Mouse (Mus musculus): Measurements from ENCODE around the gene Pzp. TPM values are rescaled to one million over a fixed set of nuclear protein-coding genes. Genes with fewer than 3 reads are reported as not detected.

Pzp gene
- polyA plus RNA-seq, 1 experiment from 2014 or later, result 0.47 TPM

DNA sequence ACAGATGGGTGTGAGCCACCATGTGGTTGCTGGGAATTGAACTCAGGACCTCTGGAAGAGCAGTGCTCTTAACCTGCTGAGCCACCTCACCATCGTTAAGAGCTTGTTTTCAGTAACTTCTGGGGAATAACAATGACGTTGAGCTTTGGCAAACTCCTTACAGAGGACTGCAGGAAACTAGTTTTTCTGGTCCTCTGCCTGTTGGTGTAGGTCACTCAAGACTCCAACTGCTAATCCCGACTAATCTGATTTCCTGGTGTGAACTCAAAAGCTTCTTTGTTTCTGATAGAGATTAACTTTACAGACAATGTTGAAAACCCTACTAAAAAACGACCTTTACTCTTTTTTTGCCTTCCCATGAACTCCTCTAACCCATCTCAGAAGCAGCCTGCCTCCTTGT, 49.0 kb downstream of the Pzp start:
- peaks cover 7% of the 10 kb centered on the region; the same call in 1 of the 2 replicates for H3K4me1 ChIP-seq
- WGBS, result 39% methylated on average over 4 of the region's 4 CpGs
- no peak for ATAC-seq (ENCODE audit: low FRiP score)
- no peak overlapping the region for H3K27ac ChIP-seq (replicated peaks)
- H3K4me3 ChIP-seq (replicated peaks), result no peak overlapping the region
- no peaks in the 10 kb centered on the region for H3K36me3 ChIP-seq
- no peak overlapping the region for H3K9ac ChIP-seq (replicated peaks)
- no peak overlapping the region for H3K4me2 ChIP-seq
- H3K9me3 ChIP-seq (replicated peaks), result no peaks in the 10 kb centered on the region
- H3K27me3 ChIP-seq (replicated peaks), result no peaks in the 10 kb centered on the region

DNA sequence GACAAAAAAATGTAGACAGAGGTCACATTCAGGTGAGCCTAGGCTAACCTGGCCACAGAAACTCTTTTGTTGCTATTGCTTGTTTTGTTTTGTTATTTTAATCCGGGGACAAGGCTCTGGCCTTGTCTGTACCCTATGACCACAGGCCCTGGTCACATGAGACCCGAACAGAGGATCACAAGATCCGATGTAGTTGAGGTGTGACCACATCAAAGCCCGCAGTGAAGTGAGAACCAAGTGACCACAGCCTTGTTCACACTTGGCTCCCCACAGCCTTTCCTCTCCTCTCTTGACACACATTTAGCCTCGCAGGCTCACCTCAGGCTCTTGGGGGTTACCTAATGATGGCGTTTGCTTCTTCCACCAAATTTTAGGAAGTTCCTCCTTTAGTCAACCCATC, 52.4 kb downstream of the Pzp start:
- Histone ChIP-seq H3K27ac (replicated peaks) (no peak overlapping the region), H3K4me2 (no peak overlapping the region), H3K27me3 (replicated peaks) (no peaks in the 10 kb centered on the region), H3K9me3 (replicated peaks) (no peaks in the 10 kb centered on the region), H3K9ac (replicated peaks) (no peak overlapping the region), H3K4me3 (replicated peaks) (no peak overlapping the region), H3K36me3 (no peaks in the 10 kb centered on the region), H3K4me1 (no peaks in the 10 kb centered on the region)
- ATAC-seq (ENCODE audit: low FRiP score), result no peak
- 94% methylated on average over 6 of the region's 6 CpGs for WGBS

DNA sequence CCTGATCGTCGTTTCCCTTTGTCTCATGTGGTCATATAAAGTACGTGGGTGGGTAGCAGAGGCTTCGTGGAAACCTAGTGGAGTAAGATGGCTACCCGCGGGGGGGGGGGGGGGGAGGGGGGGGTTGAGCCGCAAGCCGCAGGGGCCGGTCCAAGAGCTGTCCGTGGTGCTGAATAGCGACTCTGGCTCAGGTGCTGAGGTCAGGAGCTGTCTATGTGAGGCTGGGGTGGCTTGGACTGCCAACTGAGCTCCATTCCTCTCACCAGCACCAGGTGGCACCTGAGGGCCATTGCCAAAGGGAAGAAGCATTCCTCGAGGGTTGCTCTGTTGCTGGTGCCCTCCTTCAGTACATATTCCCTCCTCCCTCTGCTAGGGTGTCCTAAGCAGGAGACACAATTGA, 57.1 kb downstream of the Pzp start:
- H3K27ac ChIP-seq (replicated peaks), result no peak overlapping the region
- ATAC-seq (ENCODE audit: low FRiP score), result no peak
- no peak overlapping the region for H3K4me2 ChIP-seq
- H3K36me3 ChIP-seq, result no peaks in the 10 kb centered on the region
- 7% methylated on average over 8 of the region's 12 CpGs for WGBS
- H3K27me3 ChIP-seq (replicated peaks), result no peaks in the 10 kb centered on the region
- H3K4me1 ChIP-seq, result no peaks in the 10 kb centered on the region
- H3K9me3 ChIP-seq (replicated peaks), result no peaks in the 10 kb centered on the region
- no peak overlapping the region for H3K4me3 ChIP-seq (replicated peaks)
- no peak overlapping the region for H3K9ac ChIP-seq (replicated peaks)

DNA sequence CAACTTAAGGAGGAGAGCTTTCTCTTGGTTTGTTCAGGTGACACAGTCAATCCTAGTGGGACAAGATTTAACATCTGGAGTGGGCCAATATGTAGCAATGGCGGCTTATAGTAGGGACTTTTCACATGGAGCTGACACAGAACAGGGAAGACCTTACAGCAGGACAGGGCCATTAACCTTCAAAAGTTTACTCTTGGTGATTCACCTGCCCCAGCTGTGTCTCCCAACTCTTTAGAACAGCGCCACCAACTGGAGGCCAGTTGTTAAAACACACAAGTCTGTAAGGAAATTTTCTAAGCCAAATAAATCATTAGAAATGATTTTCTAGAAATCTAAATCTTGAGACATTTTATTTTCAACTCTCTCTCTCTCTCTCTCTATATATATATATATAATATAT, 59.2 kb downstream of the Pzp start:
- no peak for ATAC-seq (ENCODE audit: low FRiP score)
- no peaks in the 10 kb centered on the region for H3K27me3 ChIP-seq (replicated peaks)
- 53% methylated on average over 2 of the region's 2 CpGs for WGBS

DNA sequence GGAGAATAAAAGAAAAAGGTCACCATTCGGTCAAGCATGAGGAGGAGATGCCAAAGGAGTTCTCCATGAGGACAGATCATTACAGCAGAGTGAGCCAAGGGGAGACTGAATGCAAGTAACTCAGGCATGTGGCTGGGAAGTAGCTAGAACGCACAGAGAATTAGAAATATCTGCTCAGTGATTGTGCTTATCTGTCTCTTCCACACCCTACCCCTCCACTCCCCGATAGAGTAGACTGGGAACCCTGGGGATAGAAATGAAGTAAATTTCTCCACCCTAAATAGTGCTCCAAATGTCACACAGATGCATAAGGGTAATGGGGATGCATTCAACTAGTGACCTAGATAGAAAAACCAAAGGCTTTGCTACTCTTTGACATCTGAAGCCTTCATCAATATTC, 60.0 kb downstream of the Pzp start:
- H3K4me2 ChIP-seq, result no peak overlapping the region
- H3K27me3 ChIP-seq (replicated peaks), result no peaks in the 10 kb centered on the region
- no peak for ATAC-seq (ENCODE audit: low FRiP score)
- no peaks in the 10 kb centered on the region for H3K9me3 ChIP-seq (replicated peaks)
- H3K9ac ChIP-seq (replicated peaks), result no peak overlapping the region
- 61% methylated on average over 3 of the region's 3 CpGs for WGBS
- H3K36me3 ChIP-seq, result no peaks in the 10 kb centered on the region
- H3K4me1 ChIP-seq, result no peaks in the 10 kb centered on the region
- no peak overlapping the region for H3K4me3 ChIP-seq (replicated peaks)
- H3K27ac ChIP-seq (replicated peaks), result no peak overlapping the region

More for the DNA sequence above, 59.2 kb downstream of the Pzp start:
- Histone ChIP-seq H3K9ac (replicated peaks) (no peak overlapping the region), H3K36me3 (no peaks in the 10 kb centered on the region), H3K4me3 (replicated peaks) (no peak overlapping the region), H3K4me2 (no peak overlapping the region), H3K27ac (replicated peaks) (no peak overlapping the region), H3K4me1 (no peaks in the 10 kb centered on the region), H3K9me3 (replicated peaks) (no peaks in the 10 kb centered on the region)

DNA sequence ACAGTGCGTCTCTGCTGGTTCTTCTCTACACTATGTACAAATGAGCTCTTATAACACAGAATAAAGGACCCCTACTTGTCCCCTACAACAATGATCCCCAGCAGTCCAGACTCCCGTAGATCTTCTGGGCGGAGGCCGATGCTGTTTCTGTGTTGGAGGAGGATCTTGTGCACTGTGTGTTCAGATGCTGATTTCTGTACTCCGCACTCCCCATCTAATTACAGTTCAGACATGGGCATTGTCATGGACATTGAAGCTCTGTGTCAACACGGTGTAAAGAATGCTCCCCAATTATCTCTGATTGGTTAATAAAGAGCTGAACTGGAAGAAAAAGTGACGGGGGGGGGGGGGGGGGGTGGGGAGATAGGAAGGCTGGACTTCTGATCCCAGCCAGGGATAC, 60.5 kb downstream of the Pzp start:
- WGBS, result 43% methylated on average over 7 of the region's 7 CpGs
- Histone ChIP-seq H3K9ac (replicated peaks) (no peak overlapping the region), H3K4me1 (no peaks in the 10 kb centered on the region), H3K9me3 (replicated peaks) (no peaks in the 10 kb centered on the region), H3K36me3 (no peaks in the 10 kb centered on the region), H3K4me2 (no peak overlapping the region), H3K4me3 (replicated peaks) (no peak overlapping the region), H3K27me3 (replicated peaks) (no peaks in the 10 kb centered on the region), H3K27ac (replicated peaks) (no peak overlapping the region)
- no peak for ATAC-seq (ENCODE audit: low FRiP score)

DNA sequence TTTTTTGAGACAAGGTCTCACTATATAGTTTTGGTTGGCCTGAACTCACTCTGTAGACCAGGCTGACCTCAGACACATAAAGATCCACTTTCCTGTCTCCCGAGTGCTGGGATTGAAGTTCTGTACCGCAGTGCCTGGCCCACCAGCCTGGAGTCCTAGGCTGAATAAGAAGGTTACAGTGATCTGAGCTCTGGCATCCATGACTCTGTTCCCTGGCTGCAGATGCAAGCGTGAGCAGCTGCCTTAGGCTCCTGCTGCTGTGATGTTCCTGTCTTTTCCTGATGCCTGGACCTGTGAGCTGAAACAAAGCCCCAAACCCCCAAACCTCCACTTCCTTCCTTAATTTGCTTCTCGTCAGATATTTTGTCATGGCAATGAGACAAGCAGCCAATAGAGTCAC, 61.5 kb downstream of the Pzp start:
- no peak overlapping the region for H3K4me2 ChIP-seq
- no peak overlapping the region for H3K9ac ChIP-seq (replicated peaks)
- no peak for ATAC-seq (ENCODE audit: low FRiP score)
- no peaks in the 10 kb centered on the region for H3K9me3 ChIP-seq (replicated peaks)
- 86% methylated on average over 4 of the region's 4 CpGs for WGBS
- H3K36me3 ChIP-seq, result no peaks in the 10 kb centered on the region
- H3K27me3 ChIP-seq (replicated peaks), result no peaks in the 10 kb centered on the region
- no peak overlapping the region for H3K27ac ChIP-seq (replicated peaks)
- no peaks in the 10 kb centered on the region for H3K4me1 ChIP-seq
- H3K4me3 ChIP-seq (replicated peaks), result no peak overlapping the region

DNA sequence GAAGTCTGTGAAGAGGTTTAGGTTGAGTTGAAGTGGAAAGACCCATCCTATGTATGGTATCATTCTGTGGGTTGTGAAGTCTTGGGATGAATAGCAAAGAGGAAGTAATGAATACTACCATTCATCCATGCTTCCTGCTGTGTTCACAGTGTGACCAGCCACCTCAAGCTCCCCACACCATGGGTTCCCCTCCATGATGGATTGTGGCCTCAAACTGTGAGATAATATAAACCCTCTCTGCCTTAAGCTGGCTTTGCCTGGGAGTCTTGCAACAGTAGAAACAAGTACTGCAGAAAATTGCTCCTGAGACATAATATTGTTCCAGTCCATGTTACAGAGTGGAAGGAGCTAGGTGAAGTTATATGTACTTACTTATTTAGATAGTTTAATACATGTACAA, 64.9 kb downstream of the Pzp start:
- Histone ChIP-seq H3K27ac (replicated peaks) (no peak overlapping the region), H3K36me3 (no peaks in the 10 kb centered on the region), H3K9me3 (replicated peaks) (no peaks in the 10 kb centered on the region), H3K9ac (replicated peaks) (no peak overlapping the region), H3K4me1 (no peaks in the 10 kb centered on the region), H3K4me2 (no peak overlapping the region), H3K4me3 (replicated peaks) (no peak overlapping the region), H3K27me3 (replicated peaks) (no peaks in the 10 kb centered on the region)
- no peak for ATAC-seq (ENCODE audit: low FRiP score)

DNA sequence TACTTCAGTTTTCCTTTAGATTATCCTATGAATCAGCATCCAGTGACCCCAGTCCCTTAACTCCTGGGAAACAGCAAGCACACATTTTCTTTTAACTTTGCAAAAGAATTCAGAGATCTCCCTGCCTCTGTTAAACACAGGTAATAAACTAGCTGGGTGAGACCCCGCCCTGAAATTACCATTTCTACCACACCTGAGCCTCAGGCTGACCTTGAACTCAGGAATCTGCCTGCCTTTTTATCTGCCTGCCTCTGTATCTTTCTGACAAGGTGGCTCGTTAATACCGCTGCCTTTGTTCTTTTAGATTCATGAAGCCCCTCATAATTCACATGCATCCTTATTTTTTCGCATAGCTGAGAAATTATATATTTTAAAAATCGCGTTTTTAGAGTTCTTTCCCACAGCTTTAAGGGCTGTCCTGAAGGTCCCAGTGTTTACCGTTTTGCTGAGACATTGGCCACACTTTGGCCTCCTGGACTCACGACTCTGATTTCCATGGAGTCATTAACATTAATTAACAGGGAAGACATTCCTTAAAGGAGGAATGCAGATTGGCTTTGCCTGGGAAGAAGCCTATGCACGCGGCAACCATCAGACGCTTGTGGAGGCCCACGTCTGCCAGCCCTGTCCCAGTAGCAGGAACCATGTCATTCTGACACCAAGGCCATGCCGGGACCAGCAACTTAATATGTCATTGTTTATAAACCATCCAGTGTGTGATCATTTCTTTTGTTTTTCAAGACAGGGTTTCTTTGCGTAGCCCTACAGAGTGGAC, 65.6 kb downstream of the Pzp start:
- 80% methylated on average over 14 of the region's 14 CpGs for WGBS
- ATAC-seq (ENCODE audit: low FRiP score), result no peak
- no peaks in the 10 kb centered on the region for H3K27me3 ChIP-seq (replicated peaks)
- no peak overlapping the region for H3K27ac ChIP-seq (replicated peaks)
- H3K4me2 ChIP-seq, result no peak overlapping the region
- no peak overlapping the region for H3K9ac ChIP-seq (replicated peaks)
- no peaks in the 10 kb centered on the region for H3K4me1 ChIP-seq
- no peaks in the 10 kb centered on the region for H3K36me3 ChIP-seq
- H3K9me3 ChIP-seq (replicated peaks), result no peaks in the 10 kb centered on the region
- no peak overlapping the region for H3K4me3 ChIP-seq (replicated peaks)

DNA sequence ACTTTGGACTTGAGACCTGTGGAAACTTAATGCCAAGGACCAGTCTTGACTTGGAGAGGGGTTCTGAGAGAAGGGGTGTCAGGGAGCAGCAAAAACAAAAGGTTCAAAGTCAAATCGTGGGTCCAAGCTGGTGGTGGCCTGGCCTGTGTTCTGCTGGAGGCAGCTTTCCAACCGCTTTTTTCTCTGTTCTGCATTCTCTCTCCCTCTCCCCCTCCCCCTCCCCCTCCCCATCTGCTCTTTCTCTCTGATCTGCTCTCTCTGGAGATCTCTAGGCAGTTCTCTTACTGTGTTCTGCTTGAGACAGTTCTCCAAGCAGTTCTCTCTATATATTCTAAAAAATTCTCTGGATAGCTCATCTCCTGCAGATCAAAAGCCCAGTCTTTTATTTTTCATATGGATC, 66.2 kb downstream of the Pzp start:
- Histone ChIP-seq H3K4me2 (no peak overlapping the region), H3K36me3 (no peaks in the 10 kb centered on the region), H3K4me3 (replicated peaks) (no peak overlapping the region), H3K9me3 (replicated peaks) (no peaks in the 10 kb centered on the region), H3K27me3 (replicated peaks) (no peaks in the 10 kb centered on the region), H3K4me1 (no peaks in the 10 kb centered on the region), H3K27ac (replicated peaks) (no peak overlapping the region), H3K9ac (replicated peaks) (no peak overlapping the region)
- WGBS, result 47% methylated on average over 2 of the region's 2 CpGs
- ATAC-seq (ENCODE audit: low FRiP score), result no peak

DNA sequence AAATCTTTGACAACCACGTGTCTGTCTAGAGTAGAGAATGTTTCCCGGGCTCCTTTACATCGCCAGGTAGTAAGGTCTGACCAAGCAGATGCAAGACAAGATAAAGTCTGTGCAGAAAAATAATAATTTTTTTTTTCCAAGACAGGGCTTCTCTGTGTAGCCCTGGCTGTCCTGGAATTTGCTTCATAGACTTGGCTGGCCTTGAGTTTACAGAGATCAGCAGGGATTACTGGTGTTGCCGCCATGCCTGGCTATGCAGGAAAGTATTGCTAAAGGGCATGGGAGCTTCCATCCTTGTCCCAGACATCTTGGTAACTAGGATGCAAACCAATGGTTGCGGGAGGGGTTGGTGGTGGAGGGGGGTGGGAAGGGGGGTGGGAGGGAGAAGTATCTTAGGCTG, 69.3 kb downstream of the Pzp start:
- Histone ChIP-seq H3K4me1 (no peaks in the 10 kb centered on the region), H3K4me3 (replicated peaks) (no peak overlapping the region), H3K9me3 (replicated peaks) (no peaks in the 10 kb centered on the region), H3K36me3 (no peaks in the 10 kb centered on the region), H3K9ac (replicated peaks) (no peak overlapping the region), H3K27me3 (replicated peaks) (no peaks in the 10 kb centered on the region), H3K27ac (replicated peaks) (no peak overlapping the region), H3K4me2 (no peak overlapping the region)
- WGBS, result 89% methylated on average over 5 of the region's 5 CpGs
- no peak for ATAC-seq (ENCODE audit: low FRiP score)

DNA sequence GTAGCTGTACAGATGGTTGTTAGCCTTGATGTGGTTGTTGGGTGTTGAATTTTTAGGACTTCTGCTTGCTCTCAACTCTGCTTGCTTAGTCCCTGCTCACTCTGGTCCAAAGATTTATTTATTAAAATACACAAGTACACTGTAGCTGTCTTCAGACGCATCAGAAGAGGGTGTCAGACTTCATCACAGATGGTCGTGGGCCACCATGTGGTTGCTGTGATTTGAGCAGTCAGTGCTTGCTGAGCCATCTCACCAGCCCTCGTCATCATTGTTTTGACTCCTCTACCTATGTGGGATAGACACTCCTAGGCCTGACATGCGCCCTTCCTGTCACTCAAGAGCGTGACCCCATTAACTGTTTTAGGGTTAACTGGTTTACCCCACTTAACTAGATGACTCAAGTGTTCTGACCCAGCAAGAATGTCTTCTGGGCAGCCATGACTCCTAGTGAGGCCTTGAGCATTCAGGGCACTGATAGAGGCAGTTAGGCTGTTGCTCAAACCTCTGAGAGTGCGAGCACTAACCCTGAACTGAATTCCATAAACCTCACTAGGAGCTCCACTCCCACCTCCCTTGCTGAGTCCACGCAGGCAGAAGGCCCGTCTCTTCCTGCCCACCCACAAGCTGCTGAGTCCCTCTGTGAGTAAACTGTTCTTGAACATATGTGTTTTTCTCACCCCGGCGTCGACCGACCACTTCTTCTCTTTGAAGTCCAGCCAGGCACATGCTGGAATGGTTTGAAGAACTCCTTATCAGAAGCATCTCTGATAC, 70.5 kb downstream of the Pzp start:
- Histone ChIP-seq H3K27ac (replicated peaks) (no peak overlapping the region), H3K4me3 (replicated peaks) (no peak overlapping the region), H3K4me2 (no peak overlapping the region), H3K36me3 (no peaks in the 10 kb centered on the region), H3K27me3 (replicated peaks) (no peaks in the 10 kb centered on the region), H3K9ac (replicated peaks) (no peak overlapping the region), H3K9me3 (replicated peaks) (no peaks in the 10 kb centered on the region), H3K4me1 (no peaks in the 10 kb centered on the region)
- ATAC-seq (ENCODE audit: low FRiP score), result no peak
- 87% methylated on average over 12 of the region's 12 CpGs for WGBS
